Mouse (Mus musculus): ENCODE data around the gene Cobll1. TPM values are rescaled to one million over a fixed set of nuclear protein-coding genes. Genes with fewer than 3 reads are reported as not detected.
"Not testable (repeated sequence)": the region's sequence is repeated elsewhere in the genome, so short reads cannot be mapped to it uniquely, and the experiment has no call there.

Cobll1 gene
- polyA plus RNA-seq, 1 experiment from 2014 or later = 3.3 TPM

- Histone ChIP-seq H3K9me3 (replicated peaks; ENCODE audit: control insufficient read depth, low read length, poor library complexity, severe bottlenecking) (no peaks in the 10 kb centered on the region), H3K4me2 (ENCODE audit: low read length) (no peak overlapping the region), H3K4me3 (ENCODE audit: low read depth, low read length) (no peak overlapping the region), H3K27me3 (ENCODE audit: control insufficient read depth, insufficient read depth, low read depth, low read length) (no peaks in the 10 kb centered on the region), H3K9ac (ENCODE audit: low read depth, low read length) (no peak overlapping the region), H3K4me1 (ENCODE audit: control insufficient read depth, insufficient read depth, low read length) (no peaks in the 10 kb centered on the region), H3K36me3 (ENCODE audit: control insufficient read depth, insufficient read depth, low read length) (no peaks in the 10 kb centered on the region), H3K27ac (ENCODE audit: low read length) (no peak overlapping the region)
- no peak for ATAC-seq
- WGBS = 85% methylated on average over 5 of the region's 5 CpGs
Observed at GRCm38 (mm10) chr2:65266576-65267299, 27.5 kb upstream of the Cobll1 start.

- Histone ChIP-seq H3K27ac (ENCODE audit: low read length) (no peak overlapping the region), H3K4me3 (ENCODE audit: low read depth, low read length) (no peak overlapping the region), H3K27me3 (ENCODE audit: control insufficient read depth, insufficient read depth, low read depth, low read length) (no peaks in the 10 kb centered on the region), H3K4me2 (ENCODE audit: low read length) (no peak overlapping the region), H3K9me3 (replicated peaks; ENCODE audit: control insufficient read depth, low read length, poor library complexity, severe bottlenecking) (no peaks in the 10 kb centered on the region), H3K9ac (ENCODE audit: low read depth, low read length) (no peak overlapping the region), H3K36me3 (ENCODE audit: control insufficient read depth, insufficient read depth, low read length) (no peaks in the 10 kb centered on the region), H3K4me1 (ENCODE audit: control insufficient read depth, insufficient read depth, low read length) (no peaks in the 10 kb centered on the region)
- WGBS = 78% methylated on average over 4 of the region's 4 CpGs
- ATAC-seq = no peak
Observed at GRCm38 (mm10) chr2:65262251-65262650, 23.0 kb upstream of the Cobll1 start.

- not testable (repeated sequence) for H3K4me1 ChIP-seq (ENCODE audit: control insufficient read depth, insufficient read depth, low read length); H3K4me3 ChIP-seq (ENCODE audit: low read depth, low read length); H3K27ac ChIP-seq (ENCODE audit: low read length); H3K4me2 ChIP-seq (ENCODE audit: low read length); H3K36me3 ChIP-seq (ENCODE audit: control insufficient read depth, insufficient read depth, low read length); H3K9ac ChIP-seq (ENCODE audit: low read depth, low read length); ATAC-seq; H3K27me3 ChIP-seq (ENCODE audit: control insufficient read depth, insufficient read depth, low read depth, low read length); H3K9me3 ChIP-seq (replicated peaks; ENCODE audit: control insufficient read depth, low read length, poor library complexity, severe bottlenecking)
- 84% methylated on average over 6 of the region's 6 CpGs for WGBS
Observed at GRCm38 (mm10) chr2:65260828-65261227, 21.6 kb upstream of the Cobll1 start.

DNA sequence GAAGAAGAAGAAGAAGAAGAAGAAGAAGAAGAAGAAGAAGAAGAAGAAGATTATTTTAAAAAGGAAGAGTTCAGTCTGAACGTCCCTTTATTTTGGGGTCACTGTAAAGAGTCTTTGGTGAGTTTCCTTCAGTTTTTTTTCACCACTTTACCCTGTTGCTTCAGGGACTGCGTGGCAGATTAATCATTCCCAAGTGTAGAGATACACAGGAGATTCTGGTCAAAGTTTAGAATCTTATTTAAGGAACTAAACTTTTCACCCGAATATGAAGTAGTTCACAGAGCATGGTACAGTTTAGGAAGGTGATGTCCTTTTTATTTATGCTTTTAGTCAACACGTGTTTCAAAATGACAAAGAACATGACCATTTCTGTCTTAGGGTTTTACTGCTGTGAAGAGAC, 21.2 kb upstream of the Cobll1 start:
- Histone ChIP-seq H3K9ac (ENCODE audit: low read depth, low read length) (no peak overlapping the region), H3K27ac (ENCODE audit: low read length) (no peak overlapping the region), H3K36me3 (ENCODE audit: control insufficient read depth, insufficient read depth, low read length) (no peaks in the 10 kb centered on the region), H3K27me3 (ENCODE audit: control insufficient read depth, insufficient read depth, low read depth, low read length) (no peaks in the 10 kb centered on the region), H3K4me1 (ENCODE audit: control insufficient read depth, insufficient read depth, low read length) (no peaks in the 10 kb centered on the region), H3K4me3 (ENCODE audit: low read depth, low read length) (no peak overlapping the region), H3K9me3 (replicated peaks; ENCODE audit: control insufficient read depth, low read length, poor library complexity, severe bottlenecking) (no peaks in the 10 kb centered on the region), H3K4me2 (ENCODE audit: low read length) (no peak overlapping the region)
- 94% methylated on average over 4 of the region's 4 CpGs for WGBS
- ATAC-seq = no peak

DNA sequence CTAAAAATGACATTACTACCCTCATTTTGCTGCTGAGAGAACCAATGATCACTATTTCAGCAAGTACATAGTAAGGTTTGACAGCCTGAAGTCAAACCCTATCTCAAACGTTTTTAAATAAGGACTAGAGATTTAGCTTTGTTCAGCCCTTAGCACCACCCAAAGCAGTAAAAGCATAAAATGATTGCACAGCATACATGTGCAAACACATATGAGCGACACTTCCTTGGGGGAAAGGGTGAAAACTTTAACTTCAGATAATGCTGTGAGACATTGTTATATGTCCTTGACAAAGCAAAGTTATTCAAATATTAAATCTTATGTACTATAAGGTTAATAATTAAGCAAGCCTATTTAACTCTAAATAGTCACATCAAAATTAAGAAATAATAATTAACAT, 18.2 kb upstream of the Cobll1 start:
- no peaks in the 10 kb centered on the region for H3K27me3 ChIP-seq (ENCODE audit: control insufficient read depth, insufficient read depth, low read depth, low read length)
- no peak overlapping the region for H3K27ac ChIP-seq (ENCODE audit: low read length)
- H3K36me3 ChIP-seq (ENCODE audit: control insufficient read depth, insufficient read depth, low read length) = no peaks in the 10 kb centered on the region
- H3K9me3 ChIP-seq (replicated peaks; ENCODE audit: control insufficient read depth, low read length, poor library complexity, severe bottlenecking) = no peaks in the 10 kb centered on the region
- 65% methylated on average over 2 of the region's 2 CpGs for WGBS
- H3K4me1 ChIP-seq (ENCODE audit: control insufficient read depth, insufficient read depth, low read length) = no peaks in the 10 kb centered on the region
- no peak overlapping the region for H3K4me2 ChIP-seq (ENCODE audit: low read length)
- H3K4me3 ChIP-seq (ENCODE audit: low read depth, low read length) = no peak overlapping the region
- no peak overlapping the region for H3K9ac ChIP-seq (ENCODE audit: low read depth, low read length)
- no peak for ATAC-seq

GRCm38 (mm10) chr2:65256494-65257254, 17.5 kb upstream of the Cobll1 start:
- Histone ChIP-seq H3K27me3 (ENCODE audit: control insufficient read depth, insufficient read depth, low read depth, low read length) (no peaks in the 10 kb centered on the region), H3K27ac (ENCODE audit: low read length) (no peak overlapping the region), H3K9ac (ENCODE audit: low read depth, low read length) (no peak overlapping the region), H3K4me3 (ENCODE audit: low read depth, low read length) (no peak overlapping the region), H3K4me2 (ENCODE audit: low read length) (no peak overlapping the region), H3K9me3 (replicated peaks; ENCODE audit: control insufficient read depth, low read length, poor library complexity, severe bottlenecking) (no peaks in the 10 kb centered on the region), H3K36me3 (ENCODE audit: control insufficient read depth, insufficient read depth, low read length) (no peaks in the 10 kb centered on the region), H3K4me1 (ENCODE audit: control insufficient read depth, insufficient read depth, low read length) (no peaks in the 10 kb centered on the region)
- 86% methylated on average over 6 of the region's 6 CpGs for WGBS
- ATAC-seq = no peak

DNA sequence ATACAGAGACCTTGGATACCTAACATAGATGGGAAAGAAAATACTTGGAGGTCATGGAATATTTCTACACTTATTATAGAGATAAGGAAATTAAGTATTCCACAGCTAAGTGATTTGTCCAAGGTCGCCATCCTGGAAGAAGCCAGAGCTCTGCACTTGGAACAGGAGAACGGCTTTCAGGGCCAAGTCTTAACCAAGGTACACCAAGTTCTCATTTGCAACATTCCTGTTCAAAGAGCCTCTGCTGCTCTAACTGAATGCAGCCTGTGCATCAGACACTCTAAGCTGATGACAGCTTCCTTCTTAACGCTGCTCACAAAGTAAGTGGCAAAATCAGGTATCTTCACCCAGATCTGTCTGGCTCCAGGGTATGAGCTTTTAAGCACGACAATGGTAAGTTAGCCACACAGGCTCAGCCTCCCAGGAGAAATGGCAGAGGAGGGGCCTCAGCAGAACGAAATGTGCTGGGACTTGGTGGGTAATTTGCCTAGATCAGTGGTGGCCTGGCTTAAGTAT, 11.4 kb upstream of the Cobll1 start:
- Histone ChIP-seq H3K4me3 (ENCODE audit: low read depth, low read length) (no peak overlapping the region), H3K27ac (ENCODE audit: low read length) (no peak overlapping the region), H3K9ac (ENCODE audit: low read depth, low read length) (no peak overlapping the region), H3K27me3 (ENCODE audit: control insufficient read depth, insufficient read depth, low read depth, low read length) (no peaks in the 10 kb centered on the region), H3K9me3 (replicated peaks; ENCODE audit: control insufficient read depth, low read length, poor library complexity, severe bottlenecking) (no peaks in the 10 kb centered on the region), H3K4me1 (ENCODE audit: control insufficient read depth, insufficient read depth, low read length) (no peaks in the 10 kb centered on the region), H3K36me3 (ENCODE audit: control insufficient read depth, insufficient read depth, low read length) (no peaks in the 10 kb centered on the region), H3K4me2 (ENCODE audit: low read length) (no peak overlapping the region)
- WGBS = 52% methylated on average over 5 of the region's 5 CpGs
- no peak for ATAC-seq

DNA sequence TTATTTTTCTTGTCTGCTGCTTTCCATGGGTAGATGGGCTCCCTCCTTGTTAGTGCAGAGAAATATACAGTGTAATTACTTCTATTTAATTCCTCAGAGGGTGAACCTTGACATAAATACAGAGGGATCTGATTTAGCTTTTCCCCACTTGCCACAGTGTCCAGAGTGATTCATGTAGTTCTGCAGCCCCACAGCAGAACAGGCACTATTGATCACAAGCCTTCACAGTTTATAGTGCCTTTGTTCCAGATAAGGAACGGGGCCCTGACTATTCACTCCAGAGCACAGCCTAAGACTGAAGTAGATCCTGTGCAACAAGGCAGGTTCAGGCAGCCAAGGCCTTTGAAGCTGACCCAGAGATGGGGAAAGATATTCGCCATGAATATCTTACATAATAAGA, 10.4 kb upstream of the Cobll1 start:
- no peaks in the 10 kb centered on the region for H3K27me3 ChIP-seq (ENCODE audit: control insufficient read depth, insufficient read depth, low read depth, low read length)
- no peaks in the 10 kb centered on the region for H3K4me1 ChIP-seq (ENCODE audit: control insufficient read depth, insufficient read depth, low read length)
- H3K9ac ChIP-seq (ENCODE audit: low read depth, low read length) = no peak overlapping the region
- no peak overlapping the region for H3K27ac ChIP-seq (ENCODE audit: low read length)
- H3K9me3 ChIP-seq (replicated peaks; ENCODE audit: control insufficient read depth, low read length, poor library complexity, severe bottlenecking) = no peaks in the 10 kb centered on the region
- H3K4me2 ChIP-seq (ENCODE audit: low read length) = no peak overlapping the region
- ATAC-seq = no peak
- H3K36me3 ChIP-seq (ENCODE audit: control insufficient read depth, insufficient read depth, low read length) = no peaks in the 10 kb centered on the region
- 47% methylated on average over 2 of the region's 2 CpGs for WGBS
- H3K4me3 ChIP-seq (ENCODE audit: low read depth, low read length) = no peak overlapping the region

DNA sequence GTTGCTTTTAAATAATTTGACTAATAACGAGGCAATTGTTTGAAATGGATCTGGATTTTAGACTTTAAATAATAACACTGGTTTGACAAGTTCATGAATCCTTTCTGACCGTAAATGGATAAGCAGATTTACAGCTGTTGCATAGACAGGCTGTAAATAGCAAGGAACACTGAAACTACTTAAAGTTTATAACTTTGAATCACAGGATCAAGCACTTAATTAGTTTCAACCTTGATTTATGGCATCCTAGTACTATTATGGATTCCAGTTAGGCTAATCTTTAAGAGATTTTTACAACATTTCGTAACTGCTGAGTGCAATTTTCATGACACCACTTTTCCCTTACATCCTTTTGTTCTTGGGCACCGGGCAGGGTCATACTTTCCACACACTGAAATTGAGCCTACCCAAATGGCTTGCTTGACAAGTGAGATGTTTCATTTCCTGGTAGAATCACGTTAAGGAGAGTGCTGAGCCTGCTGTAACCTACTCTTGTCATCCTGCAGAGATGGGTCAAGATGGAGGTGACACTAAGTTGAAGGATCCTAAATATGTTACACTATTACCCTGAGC, 1.1 kb upstream of the Cobll1 start:
- Histone ChIP-seq H3K4me2 (ENCODE audit: low read length) (no peak overlapping the region), H3K36me3 (ENCODE audit: control insufficient read depth, insufficient read depth, low read length) (no peaks in the 10 kb centered on the region), H3K27me3 (ENCODE audit: control insufficient read depth, insufficient read depth, low read depth, low read length) (peaks cover 5% of the 10 kb centered on the region), H3K4me3 (ENCODE audit: low read depth, low read length) (no peak overlapping the region), H3K9me3 (replicated peaks; ENCODE audit: control insufficient read depth, low read length, poor library complexity, severe bottlenecking) (no peaks in the 10 kb centered on the region), H3K4me1 (ENCODE audit: control insufficient read depth, insufficient read depth, low read length) (peaks cover 10% of the 10 kb centered on the region; the same call in 1 of the 2 replicates), H3K9ac (ENCODE audit: low read depth, low read length) (no peak overlapping the region), H3K27ac (ENCODE audit: low read length) (no peak overlapping the region)
- 83% methylated on average over 5 of the region's 5 CpGs for WGBS
- no peak for ATAC-seq

Measured in midbrain, embryonic 16.5 days (tissue).